Mouse (Mus musculus) liver, postnatal 0 days (tissue): ENCODE data around the gene Hist1h4b. TPM values are rescaled to one million over a fixed set of nuclear protein-coding genes. Genes with fewer than 3 reads are reported as not detected.
"Not testable (repeated sequence)": the region's sequence is repeated elsewhere in the genome, so short reads cannot be mapped to it uniquely, and the experiment has no call there.

Experiments
- ATAC-seq: fragments of 200-750 bp; cut with Nextera tagmentation; 2 replicates; pipeline ENCODE4 v1.8.0; 2017; ENCODE audit warnings: mild to moderate bottlenecking, moderate library complexity
- DNase-seq: peaks from one replicate; pipeline ENCODE4 v3.0.0-alpha.2; 2016
- H3K27ac ChIP-seq: fragments of 300-500 bp; sonication (generic); 2 replicates; pipeline ENCODE4 v1.5.1; 2014; ENCODE audit warnings: antibody characterized with exemption, moderate library complexity, mild to moderate bottlenecking, low read depth
- H3K27me3 ChIP-seq: fragments of 300-500 bp; sonication (generic); 2 replicates; pipeline ENCODE4 v1.6.1; 2014; ENCODE audit warnings: low read length, control low read depth, mixed read lengths; ENCODE audit not compliant: insufficient read depth
- H3K36me3 ChIP-seq: fragments of 300-500 bp; sonication (generic); replicated peaks from 2 replicates; pipeline ENCODE4 v1.6.1; 2014; ENCODE audit warnings: mild to moderate bottlenecking, control low read depth, low read length, moderate library complexity, mixed read lengths; ENCODE audit not compliant: insufficient read depth
- H3K4me1 ChIP-seq: fragments of 300-500 bp; sonication (generic); 2 replicates; pipeline ENCODE4 v1.6.1; 2014; ENCODE audit warnings: antibody characterized with exemption, mild to moderate bottlenecking, control low read depth; ENCODE audit not compliant: insufficient read depth
- H3K4me2 ChIP-seq: fragments of 300-500 bp; sonication (generic); 2 replicates; pipeline ENCODE4 v1.6.1; 2014; ENCODE audit warnings: low read depth, mild to moderate bottlenecking, low read length, moderate library complexity, mixed read lengths
- H3K4me3 ChIP-seq: fragments of 300-500 bp; sonication (generic); 2 replicates; pipeline ENCODE4 v1.5.1; 2014; ENCODE audit warnings: low read depth, low read length
- H3K9ac ChIP-seq: fragments of 300-500 bp; sonication (generic); replicated peaks from 2 replicates; pipeline ENCODE4 v1.6.1; 2014; ENCODE audit warnings: mild to moderate bottlenecking, moderate library complexity
- H3K9me3 ChIP-seq: fragments of 300-500 bp; sonication (generic); 2 replicates; pipeline ENCODE4 v1.6.1; 2016; ENCODE audit warnings: mild to moderate bottlenecking, control low read depth, low read length, mixed read lengths
- CTCF ChIP-seq: sonication (generic); IDR thresholded peaks from 2 replicates; pipeline ENCODE4 v1.5.1; 2016; ENCODE audit warnings: antibody characterized with exemption, low read depth
- EP300 ChIP-seq: IDR thresholded peaks from 2 replicates; pipeline ENCODE4 v1.6.1; 2016; ENCODE audit warnings: antibody characterized with exemption, low read depth, mild to moderate bottlenecking
- WGBS: fragments of 180-500 bp; shearing (Covaris S2); extraction: QIAGEN DNeasy Blood & Tissue Kit; methylation state at CpG from one replicate; pipeline ENCODE4 v1.1.7; 2014; ENCODE audit not compliant: insufficient replicate concordance; 5-methylcytosine and 5-hydroxymethylcytosine counted together
- polyA plus RNA-seq: library from polyadenylated mRNA; unstranded; fragments of >200 nt; fragmentation: Nextera tagmentation; extraction: Ambion mirVana; gene quantifications from 2 replicates; pipeline ENCODE4 v1.2.1, GENCODE M21; 2015

Gene Hist1h4b
- polyA plus RNA-seq, 1 experiment from 2014 or later: 3.2 TPM

DNA sequence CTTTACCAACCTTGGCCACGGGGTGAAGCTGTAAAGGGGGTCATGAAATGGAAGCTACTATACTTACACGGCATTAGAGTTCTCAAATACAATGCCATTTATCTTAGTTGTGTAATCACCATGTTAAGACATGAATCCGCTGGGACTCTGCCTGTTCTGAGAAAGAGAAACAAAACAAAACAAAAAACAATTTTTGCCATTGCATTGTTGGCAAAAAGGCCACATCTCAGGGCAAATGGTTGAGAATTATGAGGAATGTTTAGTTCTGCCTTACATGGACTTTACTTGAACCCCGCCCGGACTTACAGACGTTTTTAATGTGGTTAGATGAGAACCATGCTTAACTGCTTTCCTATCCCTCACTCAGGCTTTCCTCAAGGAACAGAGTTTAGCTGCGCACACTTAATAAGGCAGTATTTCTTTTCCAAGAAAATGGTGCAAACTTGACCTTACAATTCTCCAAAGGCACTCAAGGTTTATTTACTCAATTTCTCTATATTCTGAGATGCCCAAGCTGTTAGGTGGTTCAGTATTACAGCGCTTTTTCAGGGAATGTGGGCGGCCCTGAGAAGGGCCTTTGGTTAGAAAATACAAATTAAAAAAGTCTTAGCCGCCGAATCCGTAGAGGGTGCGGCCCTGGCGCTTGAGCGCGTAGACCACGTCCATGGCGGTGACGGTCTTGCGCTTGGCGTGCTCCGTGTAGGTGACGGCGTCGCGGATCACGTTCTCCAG lies 3.6 kb downstream of the Hist1h4b start:
- Histone ChIP-seq H3K9ac (peak overlapping the region; percentile 66), H3K4me2 (peak overlapping the region; percentile 84), H3K27ac (peak overlapping the region; percentile 97), H3K4me3 (peak overlapping the region; percentile 59), H3K36me3 (no peaks in the 10 kb centered on the region), H3K4me1 (peaks cover 24% of the 10 kb centered on the region), H3K27me3 (no peaks in the 10 kb centered on the region), H3K9me3 (no peaks in the 10 kb centered on the region)
- ATAC-seq: no peak
- 2% methylated on average over 17 of the region's 27 CpGs for WGBS
- peak; percentile 21 for DNase-seq
- TF ChIP-seq CTCF: peak; percentile 41
- no peak for TF ChIP-seq EP300

DNA sequence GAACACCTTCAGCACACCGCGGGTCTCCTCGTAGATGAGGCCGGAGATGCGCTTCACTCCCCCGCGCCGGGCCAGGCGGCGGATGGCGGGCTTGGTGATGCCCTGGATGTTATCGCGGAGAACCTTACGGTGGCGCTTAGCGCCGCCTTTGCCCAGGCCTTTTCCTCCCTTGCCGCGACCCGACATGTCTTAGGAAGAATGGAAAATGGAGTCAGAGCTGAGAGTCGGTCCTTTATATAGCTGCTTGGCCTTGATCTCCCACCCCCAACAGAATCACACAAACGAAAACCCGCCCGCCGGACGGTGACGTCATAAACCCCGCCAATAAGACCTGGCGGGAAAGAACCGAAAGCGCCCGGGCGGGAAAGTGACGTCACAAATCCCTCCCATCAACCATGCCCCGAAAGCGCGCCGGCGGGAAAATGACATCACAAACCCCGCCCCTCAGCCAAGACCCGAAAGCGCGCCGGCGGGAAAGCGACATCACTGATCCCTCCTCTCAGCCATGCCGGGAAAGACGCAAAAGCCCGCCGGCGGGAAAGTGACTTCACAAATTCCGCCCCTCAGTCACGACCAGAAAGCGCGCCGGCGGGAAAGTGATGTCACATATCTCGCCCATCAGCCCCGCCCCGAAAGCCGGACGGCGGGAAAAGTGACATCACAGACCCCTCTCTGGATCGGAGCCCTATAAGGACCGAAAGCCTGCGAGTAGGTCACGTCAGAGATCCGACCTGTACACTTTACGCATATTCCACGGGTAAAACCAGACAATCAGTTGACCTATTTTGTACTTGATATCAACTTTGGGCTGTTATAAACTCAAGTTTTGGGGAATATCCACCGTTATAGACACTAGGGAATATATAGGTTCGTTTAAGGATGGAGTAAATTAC lies 4.4 kb downstream of the Hist1h4b start, which contains the start of gene Hist1h4a:
Gene Hist1h4a (minus strand): TSS at position 259 of the 893 bp plus-strand sequence.
- Histone ChIP-seq H3K36me3 (no peaks in the 10 kb centered on the region), H3K9ac (peak within 1 kb of the TSS; percentile 75), H3K27me3 (no peaks in the 10 kb centered on the region), H3K4me2 (peak within 1 kb of the TSS; percentile 84), H3K9me3 (no peaks in the 10 kb centered on the region), H3K4me1 (peaks cover 24% of the 10 kb centered on the region), H3K4me3 (peak within 1 kb of the TSS; percentile 59), H3K27ac (peak within 1 kb of the TSS; percentile 97)
- TF ChIP-seq CTCF (no peak), EP300 (peak; percentile 93)
- ATAC-seq (peak; percentile 69), DNase-seq (peak; percentile 99)
- WGBS: under 1% methylated on average over 62 of the region's 72 CpGs

DNA sequence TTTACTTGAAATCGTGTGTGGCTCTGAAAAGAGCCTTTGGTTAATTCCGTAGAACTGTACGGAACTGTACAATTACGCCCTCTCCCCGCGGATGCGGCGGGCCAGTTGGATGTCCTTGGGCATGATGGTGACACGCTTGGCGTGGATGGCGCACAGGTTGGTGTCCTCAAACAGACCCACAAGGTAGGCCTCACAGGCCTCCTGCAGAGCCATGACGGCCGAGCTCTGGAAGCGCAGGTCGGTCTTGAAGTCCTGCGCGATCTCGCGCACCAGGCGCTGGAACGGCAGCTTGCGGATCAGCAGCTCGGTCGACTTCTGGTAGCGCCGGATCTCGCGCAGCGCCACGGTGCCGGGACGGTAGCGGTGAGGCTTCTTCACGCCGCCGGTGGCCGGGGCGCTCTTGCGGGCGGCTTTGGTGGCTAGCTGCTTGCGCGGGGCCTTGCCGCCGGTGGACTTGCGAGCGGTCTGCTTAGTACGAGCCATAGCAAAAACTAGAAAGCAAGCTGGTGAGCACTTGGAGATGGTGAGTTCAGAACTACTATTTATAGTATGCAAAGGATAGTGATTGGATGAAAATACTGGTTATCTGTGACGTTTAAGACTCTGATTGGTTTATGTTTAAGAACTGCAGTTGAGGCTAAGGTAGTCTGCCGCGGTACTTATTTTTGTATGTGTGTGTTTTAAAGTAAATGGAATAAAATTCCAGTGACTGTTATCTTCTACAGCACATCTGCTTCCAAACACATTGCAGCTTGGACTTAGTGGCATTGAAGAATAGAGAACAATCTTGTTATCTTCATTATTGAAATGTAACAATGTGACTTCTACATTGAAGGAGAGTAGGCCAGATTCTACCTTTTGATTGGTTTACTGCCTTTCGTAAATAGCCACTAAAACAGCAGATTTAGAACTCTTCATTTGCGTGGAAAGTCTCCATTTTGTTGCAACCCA lies 5.3 kb downstream of the Hist1h4b start, which contains the start of gene Hist1h3a:
Gene Hist1h3a (minus strand): TSS at position 516 of the 951 bp plus-strand sequence.
- Histone ChIP-seq H3K27ac (peak within 1 kb of the TSS; percentile 97), H3K9ac (peak within 1 kb of the TSS; percentile 79), H3K4me3 (peak within 1 kb of the TSS; percentile 59), H3K4me1 (peaks cover 24% of the 10 kb centered on the region), H3K4me2 (peak within 1 kb of the TSS; percentile 84)
- under 1% methylated on average over 25 of the region's 52 CpGs for WGBS
- H3K36me3 ChIP-seq, H3K27me3 ChIP-seq, H3K9me3 ChIP-seq: not testable (repeated sequence)
- TF ChIP-seq EP300: peak; percentile 72
- peak; percentile 72 for DNase-seq
- ATAC-seq: peak; percentile 48

DNA sequence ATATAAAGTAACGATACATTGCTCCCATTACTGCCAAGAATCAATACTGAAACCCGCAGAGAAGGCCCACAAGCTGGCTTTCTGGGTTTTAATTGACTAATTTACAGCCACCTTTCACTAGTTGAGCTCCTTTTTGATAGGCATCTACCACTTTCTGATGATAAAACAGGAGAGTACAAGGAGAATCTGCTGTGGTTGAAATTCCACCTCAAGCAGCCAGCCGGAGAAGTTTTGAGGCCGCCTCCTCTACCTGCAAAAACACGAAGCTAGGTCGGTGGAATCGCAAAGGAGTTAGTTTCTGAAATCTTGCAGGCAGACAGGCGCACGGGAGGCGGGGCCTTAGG lies 6.4 kb downstream of the Hist1h4b start:
- H3K9me3 ChIP-seq: no peaks in the 10 kb centered on the region
- no peak for DNase-seq
- H3K9ac ChIP-seq: peak overlapping the region; percentile 79
- ATAC-seq: no peak
- H3K36me3 ChIP-seq: no peaks in the 10 kb centered on the region
- no peaks in the 10 kb centered on the region for H3K27me3 ChIP-seq
- peaks cover 24% of the 10 kb centered on the region for H3K4me1 ChIP-seq
- H3K4me2 ChIP-seq: peak overlapping the region; percentile 84
- H3K4me3 ChIP-seq: peak overlapping the region; percentile 59
- H3K27ac ChIP-seq: peak overlapping the region; percentile 97
- TF ChIP-seq CTCF: no peak
- TF ChIP-seq EP300: no peak
- 1% methylated on average over 10 of the region's 10 CpGs for WGBS

DNA sequence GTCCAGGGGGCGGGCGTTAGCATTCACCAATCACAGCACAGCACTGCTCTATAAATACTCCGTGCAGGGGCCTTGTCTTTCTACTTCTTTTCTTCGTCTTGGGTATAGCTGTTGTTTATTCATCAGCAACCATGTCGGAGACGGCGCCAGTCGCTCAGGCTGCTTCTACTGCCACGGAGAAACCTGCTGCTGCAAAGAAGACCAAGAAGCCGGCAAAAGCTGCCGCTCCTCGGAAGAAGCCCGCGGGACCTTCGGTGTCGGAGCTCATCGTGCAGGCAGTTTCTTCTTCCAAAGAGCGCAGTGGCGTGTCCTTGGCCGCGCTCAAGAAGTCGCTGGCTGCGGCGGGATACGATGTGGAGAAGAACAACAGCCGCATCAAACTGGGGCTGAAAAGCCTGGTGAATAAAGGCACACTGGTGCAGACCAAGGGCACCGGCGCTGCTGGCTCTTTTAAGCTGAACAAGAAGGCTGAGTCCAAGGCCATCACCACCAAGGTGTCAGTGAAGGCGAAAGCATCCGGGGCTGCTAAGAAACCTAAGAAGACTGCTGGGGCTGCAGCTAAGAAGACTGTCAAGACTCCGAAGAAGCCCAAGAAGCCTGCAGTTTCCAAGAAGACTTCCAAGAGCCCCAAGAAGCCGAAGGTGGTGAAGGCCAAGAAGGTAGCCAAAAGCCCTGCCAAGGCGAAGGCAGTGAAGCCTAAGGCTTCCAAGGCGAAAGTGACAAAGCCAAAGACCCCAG lies 6.9 kb downstream of the Hist1h4b start, which contains the start of gene Hist1h1a:
Gene Hist1h1a (plus strand): TSS at position 81 of the 738 bp plus-strand sequence.
- Histone ChIP-seq H3K4me3 (peak within 1 kb of the TSS; percentile 59), H3K4me2 (peak within 1 kb of the TSS; percentile 84), H3K9me3 (no peaks in the 10 kb centered on the region), H3K27ac (peak within 1 kb of the TSS; percentile 97), H3K9ac (peak within 1 kb of the TSS; percentile 79), H3K4me1 (peaks cover 24% of the 10 kb centered on the region), H3K36me3 (no peaks in the 10 kb centered on the region), H3K27me3 (no peaks in the 10 kb centered on the region)
- ATAC-seq (peak; percentile 34), DNase-seq (peak; percentile 94)
- 3% methylated on average over 34 of the region's 34 CpGs for WGBS
- peak; percentile 68 for TF ChIP-seq EP300
- no peak for TF ChIP-seq CTCF
